ENCODE assay signal across 20 mouse cellular contexts in genomic region chr19:18815170-18815569, GRCm38 (mm10).
DNase-seq lines count a peak whose midpoint lies in the region; ATAC-seq and TF ChIP-seq lines count a peak whose summit lies in the region.
"Had no signal": no experiment of that assay in that cellular context is flagged by ENCODE, and none has a peak within 500 bp of the region (broad histone marks: within the 10 kb centered on the region; RNA-seq: fewer than 3 reads in every experiment).

No protein-coding gene starts in this region.

- H3K27ac ChIP-seq in kidney, embryonic 16.5 days (ENCODE audit: low read length), result peak overlapping the region; percentile 71
- H3K27ac ChIP-seq in cerebellum, adult 2 months (ENCODE audit: insufficient read depth, low read length), result no peak overlapping the region
- H3K27ac ChIP-seq: embryonic facial prominence, embryonic 12.5 days; forebrain, embryonic 13.5 days; heart, embryonic 13.5 days; hindbrain, embryonic 15.5 days had no signal

- H3K36me3 ChIP-seq in kidney, embryonic 16.5 days (ENCODE audit: insufficient read depth, low read length), result no peaks in the 10 kb centered on the region
- H3K36me3 ChIP-seq: embryonic facial prominence, embryonic 12.5 days; heart, embryonic 13.5 days; hindbrain, embryonic 15.5 days had no signal

- peak; percentile 38 for ATAC-seq in Patski
- ATAC-seq in kidney, embryonic 16.5 days (ENCODE audit: low FRiP score, low TSS enrichment), result peak; percentile 91
- ATAC-seq in erythroid progenitor cell, adult 5-6 weeks (replicated peaks; ENCODE audit: low FRiP score, poor library complexity, severe bottlenecking), result no peak
- ATAC-seq: forebrain, embryonic 13.5 days; forebrain, postnatal 0 days had no signal

- peak overlapping the region; percentile 16 for H3K4me3 ChIP-seq in kidney, embryonic 16.5 days (ENCODE audit: low read length)
- H3K4me3 ChIP-seq in cerebellum, adult 2 months (replicated peaks; ENCODE audit: insufficient read depth, low read depth, low read length), result no peak overlapping the region
- H3K4me3 ChIP-seq: embryonic facial prominence, embryonic 12.5 days; forebrain, embryonic 13.5 days; heart, embryonic 13.5 days; hindbrain, embryonic 15.5 days had no signal

- TF ChIP-seq CTCF in Patski (IDR thresholded peaks at IDR 0.05), result no peak
- TF ChIP-seq CTCF in cerebellum, adult 2 months (IDR thresholded peaks at IDR 0.05; ENCODE audit: borderline replicate concordance, insufficient read depth, low read depth, low read length), result no peak

- peak overlapping the region; percentile 49 for H3K4me2 ChIP-seq in kidney, embryonic 16.5 days (replicated peaks; ENCODE audit: low read depth, low read length)
- H3K4me2 ChIP-seq: embryonic facial prominence, embryonic 12.5 days; forebrain, embryonic 13.5 days; heart, embryonic 13.5 days; hindbrain, embryonic 15.5 days had no signal

- no peak for TF ChIP-seq POLR2A in cerebellum, adult 2 months (IDR thresholded peaks at IDR 0.05; ENCODE audit: borderline replicate concordance, insufficient read depth, low read length)

- WGBS in kidney, embryonic 16.5 days, result 15% methylated on average over 13 of the region's 13 CpGs
- 68% methylated on average over 13 of the region's 13 CpGs for WGBS in cerebellum, adult 2 months

- no peaks in the 10 kb centered on the region for H3K27me3 ChIP-seq in Patski
- no peaks in the 10 kb centered on the region for H3K27me3 ChIP-seq in kidney, embryonic 16.5 days (ENCODE audit: insufficient read depth, low read length)
- no peaks in the 10 kb centered on the region for H3K27me3 ChIP-seq in cerebellum, adult 2 months (ENCODE audit: control insufficient read depth, insufficient read depth, low read length)
- H3K27me3 ChIP-seq: embryonic facial prominence, embryonic 12.5 days; forebrain, embryonic 13.5 days; heart, embryonic 13.5 days; hindbrain, embryonic 15.5 days had no signal

- DNase-seq in Patski (ENCODE audit: low read depth, low spot score), result no peak
- peak; percentile 52 to 57 for DNase-seq in kidney, adult 8-10 months
- DNase-seq in kidney, postnatal 25 days, result peak; percentile 50 to 69
- no peak for DNase-seq in cerebellum, adult 2 months
- DNase-seq in yolk sac, embryonic 10.5 days (ENCODE audit: low spot score), result no peak
- DNase-seq in left cerebral cortex, adult 11 months (ENCODE audit: low spot score), result no peak
- DNase-seq: adrenal gland, adult 2 months; adrenal gland, postnatal 25 days; cerebellum, adult 8-10 months; cerebellum, postnatal 25 days; forebrain, postnatal 0 days; gastrocnemius, postnatal 14 days; heart, adult 11 months; heart, postnatal 36 days had no signal

- CTCF ChIA-PET in Patski (lab: Charles Lee), result interaction anchor here (0.9 to 1.2 kb wide), 3 partner anchors 36 to 257 kb away, joined by 3 to 4 read pairs (median 3); no protein-coding TSS in a partner anchor

- POLR2A ChIA-PET in Patski (lab: Charles Lee), result interaction anchor here (1.5 kb wide), 1 partner anchor 9 kb away, joined by 5 read pairs; no protein-coding TSS in a partner anchor

- no peak overlapping the region; the same call in 1 of the 2 replicates for H3K9ac ChIP-seq in kidney, embryonic 16.5 days (replicated peaks; ENCODE audit: low read length)
- H3K9ac ChIP-seq: embryonic facial prominence, embryonic 12.5 days; forebrain, embryonic 13.5 days; forebrain, postnatal 0 days; heart, embryonic 13.5 days; hindbrain, embryonic 15.5 days had no signal

- in situ Hi-C loops in Patski (cut with MboI; ENCODE audit: low pct_unique_long_range_greater_than_20kb), result loop anchor here (5.0 kb wide), 1 partner anchor 98 kb away; no protein-coding TSS in a partner anchor

- peaks cover 8% of the 10 kb centered on the region for H3K4me1 ChIP-seq in kidney, embryonic 16.5 days (ENCODE audit: insufficient read depth, low read length)
- no peaks in the 10 kb centered on the region for H3K4me1 ChIP-seq in cerebellum, adult 2 months (ENCODE audit: control insufficient read depth, insufficient read depth, low read length)
- H3K4me1 ChIP-seq: embryonic facial prominence, embryonic 12.5 days; forebrain, embryonic 13.5 days; heart, embryonic 13.5 days; hindbrain, embryonic 15.5 days had no signal

- H3K9me3 ChIP-seq in kidney, embryonic 16.5 days (ENCODE audit: low read length), result no peaks in the 10 kb centered on the region
- H3K9me3 ChIP-seq: embryonic facial prominence, embryonic 12.5 days; forebrain, embryonic 13.5 days; heart, embryonic 13.5 days; hindbrain, embryonic 15.5 days had no signal

Comparison
In these comparisons a context has a peak if more than half of its experiments do, and no peak if none do; other contexts are left out.
1. DNase-seq: peak in kidney, adult 8-10 months (2 of 2) and kidney, postnatal 25 days (2 of 2); none in Patski (single experiment), cerebellum, adult 2 months (0 of 2), yolk sac, embryonic 10.5 days (single experiment) and left cerebral cortex, adult 11 months (single experiment).